Mouse (Mus musculus) liver, embryonic 14.5 days (tissue): ENCODE results near the gene Car14. TPM values are rescaled to one million over a fixed set of nuclear protein-coding genes. Genes with fewer than 3 reads are reported as not detected.

ENCODE experiments used
- ATAC-seq: fragments of 200-750 bp; cut with Nextera tagmentation; 2 replicates; pipeline ENCODE4 v1.8.0; 2017; ENCODE audit warnings: moderate number of reproducible peaks, mild to moderate bottlenecking, moderate library complexity; ENCODE audit not compliant: insufficient read depth
- DNase-seq, 3 experiments: peaks; one replicate each; pipeline ENCODE4 v3.0.0-alpha.2; 2012 to 2013; ENCODE audit warnings: low read depth in 3 of 3, low spot score in 3 of 3
- H3K27ac ChIP-seq: fragments of 300-500 bp; sonication (generic); 2 replicates; pipeline ENCODE4 v1.5.1; 2014; ENCODE audit warnings: moderate library complexity, mild to moderate bottlenecking, control low read depth, inconsistent platforms
- H3K27me3 ChIP-seq: fragments of 300-500 bp; sonication (generic); 2 replicates; pipeline ENCODE4 v1.6.1; 2014; ENCODE audit warnings: mild to moderate bottlenecking, low read length, moderate library complexity; ENCODE audit not compliant: control insufficient read depth, insufficient read depth
- H3K36me3 ChIP-seq: fragments of 300-500 bp; sonication (generic); replicated peaks from 2 replicates; pipeline ENCODE4 v1.6.1; 2014; ENCODE audit warnings: low read depth; ENCODE audit not compliant: control insufficient read depth, insufficient read depth
- H3K4me1 ChIP-seq, 2 experiments: fragments of 200-500 bp in 1 of 2; fragments of 300-500 bp in 1 of 2; sonication (generic) in 1 of 2; replicated peaks; 2 replicates each; pipeline ENCODE4 v1.6.1; 2012 to 2014; ENCODE audit warnings: antibody characterized with exemption in 1 of 2, inconsistent platforms in 1 of 2, low read length in 1 of 2; ENCODE audit not compliant: control insufficient read depth in 2 of 2, insufficient read depth in 2 of 2
- H3K4me2 ChIP-seq: fragments of 300-500 bp; sonication (generic); 2 replicates; pipeline ENCODE4 v1.6.1; 2014; ENCODE audit warnings: low read depth, mild to moderate bottlenecking, control low read depth, moderate library complexity
- H3K4me3 ChIP-seq, 2 experiments: fragments of 200-500 bp in 1 of 2; fragments of 300-500 bp in 1 of 2; sonication (generic) in 1 of 2; 2 replicates each; pipeline ENCODE4 v1.5.1; 2012 to 2014; ENCODE audit warnings: low read depth in 2 of 2, low read length in 2 of 2, mild to moderate bottlenecking in 2 of 2, control low read depth in 1 of 2, inconsistent platforms in 1 of 2, moderate library complexity in 1 of 2; ENCODE audit not compliant: insufficient read depth in 1 of 2
- H3K9ac ChIP-seq: fragments of 300-500 bp; sonication (generic); replicated peaks from 2 replicates; pipeline ENCODE4 v1.6.1; 2014; ENCODE audit warnings: mild to moderate bottlenecking, control low read depth, moderate library complexity
- H3K9me3 ChIP-seq: fragments of 300-500 bp; sonication (generic); 2 replicates; pipeline ENCODE4 v1.6.1; 2016; ENCODE audit warnings: low read length, mixed read lengths; ENCODE audit not compliant: control insufficient read depth
- CTCF ChIP-seq: IDR thresholded peaks from 2 replicates; pipeline ENCODE4 v1.5.1; 2016; ENCODE audit warnings: antibody characterized with exemption, low read depth, control low read depth
- EP300 ChIP-seq: IDR thresholded peaks from 2 replicates; pipeline ENCODE4 v1.6.1; 2016; ENCODE audit warnings: antibody characterized with exemption, low read depth
- WGBS: fragments of 180-500 bp; shearing (Covaris S2); extraction: QIAGEN DNeasy Blood & Tissue Kit; methylation state at CpG from one replicate; pipeline ENCODE4 v1.1.7; 2014; ENCODE audit not compliant: insufficient replicate concordance; 5-methylcytosine and 5-hydroxymethylcytosine counted together
- polyA plus RNA-seq, 2 experiments: library from polyadenylated mRNA; depleted of rRNA in 1 of 2; stranded (reverse) in 1 of 2; unstranded in 1 of 2; fragments of >200 nt; fragmentation: Nextera tagmentation in 1 of 2; extraction: Ambion mirVana in 1 of 2; gene quantifications; 2 replicates each; pipeline versions ENCODE4 v1.2.1 to v1.2.3; 2012 to 2014

The Car14 gene
- polyA plus RNA-seq, 2 experiments, result 5.3 to 11.1 TPM

GRCm38 (mm10) chr3:95932157-95932556, 27.7 kb upstream of the Car14 start:
- no peak for ATAC-seq
- no peaks in the 10 kb centered on the region for H3K9me3 ChIP-seq
- no peak overlapping the region for H3K9ac ChIP-seq
- peak overlapping the region; percentile 20; the same call in 1 of the 2 replicates for H3K4me2 ChIP-seq
- H3K36me3 ChIP-seq, result peaks cover 31% of the 10 kb centered on the region
- H3K4me1 ChIP-seq, result peaks cover 14 to 19% of the 10 kb centered on the region in 2 experiments
- WGBS, result 51% methylated on average over 1 of the region's 1 CpGs
- H3K27me3 ChIP-seq, result no peaks in the 10 kb centered on the region
- no peak overlapping the region for H3K27ac ChIP-seq
- DNase-seq, result no peak
- no peak overlapping the region for H3K4me3 ChIP-seq
- TF ChIP-seq EP300, result no peak
- TF ChIP-seq CTCF, result 0 out of 2 replicates have a peak, but pooled peaks have one; percentile 17

GRCm38 (mm10) chr3:95931471-95931870, 27.0 kb upstream of the Car14 start:
- ATAC-seq (no peak), DNase-seq (no peak)
- WGBS, result 73% methylated on average over 1 of the region's 1 CpGs
- H3K9me3 ChIP-seq, result no peaks in the 10 kb centered on the region
- peaks cover 24% of the 10 kb centered on the region for H3K36me3 ChIP-seq
- peak overlapping the region; percentile 90 for H3K4me2 ChIP-seq
- TF ChIP-seq EP300, result no peak
- TF ChIP-seq CTCF, result no peak
- no peak overlapping the region for H3K9ac ChIP-seq
- H3K27ac ChIP-seq, result no peak overlapping the region
- peaks cover 14 to 19% of the 10 kb centered on the region in 2 experiments for H3K4me1 ChIP-seq
- H3K27me3 ChIP-seq, result no peaks in the 10 kb centered on the region
- H3K4me3 ChIP-seq, result peak overlapping the region in 1 of 2 experiments; percentile 96; a peak in 2 of 4 replicates

- Histone ChIP-seq H3K27me3 (no peaks in the 10 kb centered on the region), H3K9ac (peak overlapping the region; percentile 100), H3K9me3 (no peaks in the 10 kb centered on the region), H3K4me1 (peaks cover 14 to 19% of the 10 kb centered on the region in 2 experiments), H3K4me2 (peak overlapping the region; percentile 90), H3K36me3 (peaks cover 19% of the 10 kb centered on the region), H3K4me3 (peak overlapping the region; percentile 96 to 99), H3K27ac (peak overlapping the region; percentile 85)
- peak in 2 of 3 experiments; percentile 17 to 55 for DNase-seq
- no peak for ATAC-seq
- TF ChIP-seq EP300 (no peak), CTCF (no peak)
- WGBS, result 0% methylated on average over 5 of the region's 5 CpGs
Observed at GRCm38 (mm10) chr3:95930471-95930789, 25.9 kb upstream of the Car14 start.

GRCm38 (mm10) chr3:95929581-95930470, 25.3 kb upstream of the Car14 start:
- no peak for ATAC-seq
- H3K27me3 ChIP-seq, result no peaks in the 10 kb centered on the region
- no peak for TF ChIP-seq CTCF
- TF ChIP-seq EP300, result no peak
- peak overlapping the region; percentile 100 for H3K9ac ChIP-seq
- H3K9me3 ChIP-seq, result no peaks in the 10 kb centered on the region
- H3K4me2 ChIP-seq, result peak overlapping the region; percentile 90
- peak overlapping the region; percentile 85 for H3K27ac ChIP-seq
- H3K4me1 ChIP-seq, result peaks cover 14 to 19% of the 10 kb centered on the region in 2 experiments
- H3K4me3 ChIP-seq, result peak overlapping the region; percentile 96 to 99
- under 1% methylated on average over 89 of the region's 105 CpGs for WGBS
- DNase-seq, result peak in 2 of 3 experiments; percentile 47 to 50
- peaks cover 13% of the 10 kb centered on the region for H3K36me3 ChIP-seq
